Mouse (Mus musculus) spleen, postnatal 4 days (tissue): ENCODE measurements at regions not wholly inside any gene's neighbourhood (a gene's known extent, or its start where the extent isn't known, plus 50 kb on each side); places are given as distances from the start of the nearest gene placed in this dataset.
A peak's percentile ranks its signal among the peaks of the same experiment; 100 is the strongest.

Source experiments
- DNase-seq, 2 experiments: peaks; one replicate each; pipeline ENCODE4 v3.0.0; 2022; ENCODE audit warnings: low spot score in 2 of 2

GRCm38 (mm10) chr14:29876668-29877067 lies 91.4 kb upstream of the Selenok start:
- DNase-seq = no peak

DNA sequence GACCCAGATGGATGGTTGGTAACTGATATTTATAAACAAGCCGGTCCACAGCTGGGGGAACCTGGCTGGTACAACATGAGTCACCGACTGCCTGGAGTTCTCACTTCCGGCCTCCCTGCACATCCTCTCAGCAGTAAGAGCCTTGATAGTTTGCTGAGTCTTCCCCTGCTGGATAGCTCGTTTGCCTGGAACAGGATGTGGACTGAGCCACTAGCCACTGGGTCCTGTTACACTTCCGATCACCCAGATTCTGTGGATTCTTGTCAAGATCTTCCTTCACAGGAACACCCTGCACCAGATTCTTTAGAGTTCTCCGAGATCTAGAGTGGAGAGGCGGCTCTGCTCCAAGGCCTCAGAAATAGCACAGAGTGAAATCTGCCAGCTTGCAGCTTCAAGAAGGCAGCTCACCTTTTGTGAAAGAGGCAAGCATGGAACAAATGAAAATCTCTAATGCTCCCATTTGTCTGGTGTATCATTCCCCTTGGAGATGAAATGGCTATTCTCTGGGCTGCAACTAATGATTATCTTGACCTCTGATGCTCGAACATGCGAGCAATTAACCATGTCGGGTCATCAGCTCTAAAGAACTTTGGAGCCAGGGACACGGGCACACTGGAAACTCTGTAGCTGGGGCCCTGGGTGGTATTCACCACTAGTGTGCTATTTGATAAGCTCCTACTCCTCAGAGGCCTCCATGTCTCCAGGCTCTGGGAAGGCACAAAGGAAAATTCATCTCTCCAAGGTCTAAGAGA lies 90.3 kb upstream of the Selenok start:
- DNase-seq = no peak

- DNase-seq = no peak
Measured at GRCm38 (mm10) chr14:29878423-29878800, 89.7 kb upstream of the Selenok start.

GRCm38 (mm10) chr14:29879283-29879682 lies 88.8 kb upstream of the Selenok start:
- DNase-seq = no peak

- DNase-seq = no peak
Measured at GRCm38 (mm10) chr14:29882666-29883344, 85.3 kb upstream of the Selenok start.

DNA sequence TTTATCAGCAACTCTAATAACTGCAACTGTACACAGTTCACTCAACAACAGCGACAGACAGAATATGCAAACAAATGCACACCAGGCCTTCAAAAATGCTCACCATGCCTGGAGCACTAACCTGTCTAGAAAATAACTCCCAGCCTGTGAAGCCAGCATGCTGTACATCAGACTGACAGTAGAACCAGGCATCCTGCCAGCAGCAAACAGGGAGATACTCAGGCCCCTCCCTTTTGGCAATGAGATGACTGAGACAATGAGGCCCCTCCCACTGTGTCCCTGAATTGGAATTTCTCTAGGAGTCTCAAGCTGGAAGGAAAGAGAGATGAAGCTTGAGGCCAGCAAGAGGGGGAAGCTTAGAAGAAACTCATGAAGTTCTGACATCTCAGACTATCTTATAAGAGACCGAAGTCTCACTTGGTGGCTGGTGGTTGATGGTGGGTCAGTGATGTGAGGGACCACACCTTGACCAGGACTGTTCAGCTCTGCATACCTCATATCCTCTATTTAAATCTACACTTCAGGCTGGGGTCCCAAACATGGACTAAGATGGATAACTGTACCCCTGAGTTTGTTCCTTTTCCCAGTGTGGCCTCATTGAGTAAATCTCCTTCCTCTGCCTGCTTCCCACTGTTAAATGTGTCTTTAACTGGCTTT lies 72.6 kb upstream of the Selenok start:
- no peak for DNase-seq

GRCm38 (mm10) chr14:29895989-29896675 lies 72.0 kb upstream of the Selenok start:
- DNase-seq = no peak

DNA sequence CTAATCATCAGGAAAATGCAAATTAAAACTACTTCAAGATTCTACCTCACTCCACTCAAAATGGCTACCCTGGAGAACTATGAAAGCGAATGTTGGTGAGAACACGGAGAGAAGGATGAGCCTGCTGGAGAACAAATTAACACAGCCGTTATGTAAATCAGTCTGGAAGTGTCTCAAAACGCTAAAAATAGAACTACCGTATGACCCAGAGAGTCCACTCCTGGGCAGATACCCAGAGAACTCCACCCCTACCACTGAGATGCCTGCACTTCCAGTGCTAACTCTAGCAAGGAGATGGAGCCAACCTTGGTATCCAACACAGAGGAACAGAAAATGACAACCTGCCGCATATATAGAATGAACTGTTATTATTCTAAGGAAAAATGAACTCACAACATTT lies 67.2 kb upstream of the Selenok start:
- DNase-seq = peak in 1 of 2 experiments; percentile 21

GRCm38 (mm10) chr14:29903574-29903973 lies 64.5 kb upstream of the Selenok start:
- no peak for DNase-seq

DNA sequence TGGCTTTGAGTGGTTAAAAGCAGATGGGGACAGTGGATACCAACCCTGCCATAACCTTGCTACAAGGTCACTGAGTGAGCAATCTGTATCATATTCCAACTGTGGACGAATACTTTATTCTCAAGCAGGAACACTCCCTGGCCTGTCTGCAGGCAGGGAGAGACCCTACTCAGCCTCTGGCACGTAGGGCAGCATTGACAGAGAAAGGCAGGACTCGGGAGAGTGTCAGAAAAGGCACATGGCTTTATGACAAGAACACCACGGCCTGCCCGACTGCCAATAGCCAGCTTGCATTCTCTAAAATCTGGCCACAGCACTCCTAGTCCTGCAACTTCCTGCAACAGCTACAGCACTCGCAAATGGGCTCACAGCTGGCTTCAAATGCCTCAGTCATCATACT lies 63.3 kb upstream of the Selenok start:
- peak in 1 of 2 experiments; percentile 49 for DNase-seq

- peak in 1 of 2 experiments; percentile 39 for DNase-seq
Measured at GRCm38 (mm10) chr14:29909741-29910140, 58.4 kb upstream of the Selenok start.
